ENCODE assay signal across 16 mouse cellular contexts in the genomic region with DNA sequence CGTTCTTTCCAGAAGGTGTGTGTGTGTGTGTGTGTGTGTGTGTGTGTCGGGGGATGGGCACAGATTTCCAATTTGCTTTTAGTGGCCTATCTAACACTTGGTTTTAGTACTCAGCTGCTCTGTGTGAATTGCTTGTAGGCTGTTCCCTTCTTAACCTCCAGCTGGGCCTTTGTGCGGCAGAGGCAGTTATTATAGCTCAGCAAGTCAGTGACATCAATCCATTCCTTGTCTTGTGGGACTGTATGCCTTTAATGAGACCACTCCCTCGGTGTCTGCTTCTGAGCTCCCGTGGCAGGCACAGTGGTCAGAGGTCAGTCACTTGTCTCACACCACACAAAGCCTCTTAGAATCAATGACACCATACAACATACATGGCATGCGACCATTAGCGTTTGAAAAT. TPM values are rescaled to one million over a fixed set of nuclear protein-coding genes. Genes with fewer than 3 reads are reported as not detected.
A peak's percentile ranks its signal among the peaks of the same experiment; 100 is the strongest.
DNase-seq lines count a peak whose midpoint lies in the region; ATAC-seq and TF ChIP-seq lines count a peak whose summit lies in the region.
"Had no signal": no experiment of that assay in that cellular context is flagged by ENCODE, and none has a peak within 500 bp of the region (broad histone marks: within the 10 kb centered on the region; RNA-seq: fewer than 3 reads in every experiment).

No protein-coding gene starts in this region.

- DNase-seq in brain, embryonic 14.5 days (ENCODE audit: low read depth) = peak; percentile 86
- DNase-seq in embryo, embryonic 11 days = peak; percentile 62
- peak; percentile 42 for DNase-seq in midbrain, embryonic 14.5 days
- DNase-seq in testis, postnatal 10 days (ENCODE audit: low spot score) = no peak
- no peak for DNase-seq in kidney, postnatal 36 days
- DNase-seq in left cerebral cortex, postnatal 14 days (ENCODE audit: low spot score in 2 of 2) = no peak
- DNase-seq: cerebellum, adult 11 months; heart, postnatal 14 days; kidney, adult 18-20 months; kidney, postnatal 4 days; liver, postnatal 0 days; thymus, adult 18-20 months had no signal

- no peaks in the 10 kb centered on the region for H3K27me3 ChIP-seq in forebrain, embryonic 15.5 days
- H3K27me3 ChIP-seq in midbrain, embryonic 14.5 days (ENCODE audit: control insufficient read depth, insufficient read depth, low read length) = no peaks in the 10 kb centered on the region

- peaks cover 12% of the 10 kb centered on the region; the same call in 1 of the 2 replicates for H3K4me1 ChIP-seq in forebrain, embryonic 15.5 days
- H3K4me1 ChIP-seq in midbrain, embryonic 14.5 days (ENCODE audit: control insufficient read depth, insufficient read depth, low read length) = peaks cover 20% of the 10 kb centered on the region; the same call in 1 of the 2 replicates

- no peak overlapping the region for H3K9ac ChIP-seq in forebrain, embryonic 15.5 days (replicated peaks)
- H3K9ac ChIP-seq in midbrain, embryonic 14.5 days (replicated peaks; ENCODE audit: low read length) = no peak overlapping the region
- H3K9ac ChIP-seq: liver, postnatal 0 days had no signal

- no peak overlapping the region for H3K4me3 ChIP-seq in forebrain, embryonic 15.5 days
- H3K4me3 ChIP-seq in midbrain, embryonic 14.5 days (replicated peaks; ENCODE audit: low read depth, low read length) = no peak overlapping the region

- intact Hi-C loops in left cerebral cortex, postnatal 14 days (cut with DNase I) = no loop called here

- ATAC-seq in forebrain, embryonic 15.5 days (replicated peaks) = peak; percentile 57
- ATAC-seq in midbrain, embryonic 14.5 days (ENCODE audit: low FRiP score, low TSS enrichment) = 0 out of 2 replicates have a peak, but pooled peaks have one; percentile 35
- no peak for ATAC-seq in activated CD4-positive, CD25-positive, alpha-beta regulatory T cell, adult 4 months
- ATAC-seq: liver, postnatal 0 days had no signal

- no peak overlapping the region for H3K4me2 ChIP-seq in forebrain, embryonic 15.5 days (replicated peaks)
- no peak overlapping the region for H3K4me2 ChIP-seq in midbrain, embryonic 14.5 days (ENCODE audit: low read length)

- TF ChIP-seq POLR2A in brain, embryonic 14.5 days (IDR thresholded peaks at IDR 0.05; ENCODE audit: borderline replicate concordance, extremely low read depth, insufficient read depth, insufficient read length, poor library complexity, severe bottlenecking) = no peak

- TF ChIP-seq CTCF in brain, embryonic 14.5 days (IDR thresholded peaks at IDR 0.05; ENCODE audit: borderline replicate concordance, extremely low read depth, insufficient read depth, insufficient read length) = no peak

- H3K27ac ChIP-seq in forebrain, embryonic 15.5 days (replicated peaks) = no peak overlapping the region
- H3K27ac ChIP-seq in midbrain, embryonic 14.5 days (replicated peaks; ENCODE audit: low read depth, low read length) = peak overlapping the region; percentile 26; the same call in 1 of the 2 replicates

- H3K9me3 ChIP-seq in forebrain, embryonic 15.5 days = no peaks in the 10 kb centered on the region
- H3K9me3 ChIP-seq in midbrain, embryonic 14.5 days (ENCODE audit: control insufficient read depth, low read length) = no peaks in the 10 kb centered on the region

- no peaks in the 10 kb centered on the region for H3K36me3 ChIP-seq in forebrain, embryonic 15.5 days
- no peaks in the 10 kb centered on the region for H3K36me3 ChIP-seq in midbrain, embryonic 14.5 days (ENCODE audit: control insufficient read depth, insufficient read depth, low read length)

- WGBS in forebrain, embryonic 15.5 days = 18% methylated on average over 7 of the region's 7 CpGs
- WGBS in midbrain, embryonic 14.5 days = 21% methylated on average over 7 of the region's 7 CpGs

RNA-seq across cellular contexts. Expression of a gene that starts 39.1 kb away (rescaled TPM):
- 1.7 and 2.6 TPM in 2 replicates for polyA plus RNA-seq in brain, embryonic 14.5 days (2012; rRNA removed)
- polyA plus RNA-seq in forebrain, embryonic 15.5 days (2015; fragmentation: Nextera tagmentation; extraction: Ambion mirVana) = 1.5 and 2.6 TPM in 2 replicates
- 1.8 and 2.2 TPM in 2 replicates for polyA plus RNA-seq in midbrain, embryonic 14.5 days (2014; fragmentation: Nextera tagmentation; extraction: Ambion mirVana)
- polyA plus RNA-seq in activated CD4-positive, CD25-positive, alpha-beta regulatory T cell, adult 4 months (2017; shearing (Covaris generic)) = not detected
- total RNA-seq in left cerebral cortex, postnatal 14 days (2021) = 1 to 10 TPM; 1.1 to 1.2 TPM
- total RNA-seq: common myeloid progenitor, adult 5-6 weeks; MEL had no signal

Comparison
In these comparisons a context has a peak if more than half of its experiments do, and no peak if none do; other contexts are left out.
1. DNase-seq: peak in brain, embryonic 14.5 days (single experiment), embryo, embryonic 11 days (single experiment) and midbrain, embryonic 14.5 days (single experiment); none in testis, postnatal 10 days (single experiment), kidney, postnatal 36 days (0 of 2) and left cerebral cortex, postnatal 14 days (0 of 2).